Mouse (Mus musculus): ENCODE results near the gene Gm21903.

DNA sequence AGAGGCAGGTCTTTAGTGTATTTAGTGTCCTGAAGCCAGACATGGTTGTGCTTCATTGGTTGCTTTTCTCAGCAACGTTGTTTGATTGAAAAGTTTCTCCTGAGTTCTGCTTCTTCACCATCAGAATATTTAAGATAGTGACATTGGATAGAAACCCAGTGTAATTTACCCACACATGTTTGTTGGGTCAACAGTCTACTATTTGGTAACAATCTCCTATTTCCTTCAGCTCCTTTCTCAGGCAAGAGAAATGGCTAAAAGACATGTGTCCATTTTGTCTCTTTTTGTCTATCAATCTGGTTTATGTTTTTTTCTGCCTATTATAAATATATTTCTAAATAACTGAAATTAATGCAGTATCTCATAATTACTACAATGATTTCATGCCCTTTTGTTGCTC is 33.8 kb upstream of the Gm21903 start, which contains the start of gene Esp23:
- TF ChIP-seq CTCF (IDR thresholded peaks at IDR 0.05; ENCODE audit: control insufficient read depth, insufficient read depth, insufficient read length) (no peak), USF1 (IDR thresholded peaks at IDR 0.05; ENCODE audit: low read depth) (no peak), CEBPB (IDR thresholded peaks at IDR 0.05; ENCODE audit: low read depth) (no peak), MAX (IDR thresholded peaks at IDR 0.05) (no peak), FOSL1 (IDR thresholded peaks at IDR 0.05; ENCODE audit: insufficient read depth, low read length, poor library complexity, severe bottlenecking) (no peak)
